Mouse (Mus musculus): ENCODE results near the gene Erc2. TPM values are rescaled to one million over a fixed set of nuclear protein-coding genes. Genes with fewer than 3 reads are reported as not detected.

The Erc2 gene
- polyA plus RNA-seq, 1 experiment, result 0.90 TPM

DNA sequence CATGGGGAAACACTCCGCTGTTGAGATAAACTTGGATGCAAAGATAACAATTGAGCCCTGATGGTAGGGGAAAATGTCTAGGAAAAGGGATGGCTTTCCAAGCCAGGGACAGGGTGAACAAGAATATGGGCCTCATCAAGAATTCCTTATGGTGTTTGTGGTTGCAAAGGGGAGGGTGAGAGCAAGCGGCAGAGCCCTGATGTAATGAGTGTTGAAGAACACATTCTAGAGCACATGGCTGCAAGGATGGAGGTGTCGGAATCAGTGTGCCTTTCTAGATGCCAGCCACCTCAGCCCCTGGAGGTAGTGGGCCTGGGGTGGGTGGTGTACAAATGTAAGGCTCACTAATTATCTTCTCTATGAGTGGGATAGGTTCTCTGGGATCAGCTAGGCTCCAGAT is 313.5 kb downstream of the Erc2 start:
- no peaks in the 10 kb centered on the region for H3K79me3 ChIP-seq (ENCODE audit: low read depth)
- TF ChIP-seq MYOD1 (IDR thresholded peaks at IDR 0.05; ENCODE audit: control insufficient read depth, insufficient read length, low read depth), result no peak
- no peak for TF ChIP-seq CTCF (IDR thresholded peaks at IDR 0.05; ENCODE audit: control insufficient read depth, insufficient read depth, insufficient read length)
- TF ChIP-seq USF1 (IDR thresholded peaks at IDR 0.05; ENCODE audit: low read depth), result no peak
- TF ChIP-seq FOSL1 (IDR thresholded peaks at IDR 0.05; ENCODE audit: insufficient read depth, low read length, poor library complexity, severe bottlenecking), result no peak
- no peak for TF ChIP-seq MYOG (IDR thresholded peaks at IDR 0.05; ENCODE audit: control insufficient read depth, extremely low read depth, insufficient read length)
- TF ChIP-seq MAX (IDR thresholded peaks at IDR 0.05), result no peak
- TF ChIP-seq CEBPB (IDR thresholded peaks at IDR 0.05; ENCODE audit: low read depth), result no peak
- H3ac ChIP-seq (ENCODE audit: control insufficient read depth, insufficient read length, low read depth), result no peak overlapping the region
- no peaks in the 10 kb centered on the region for H3K79me2 ChIP-seq (ENCODE audit: control insufficient read depth, insufficient read depth)
- H3K27me3 ChIP-seq (ENCODE audit: control insufficient read depth, insufficient read depth, insufficient read length), result no peaks in the 10 kb centered on the region
- H3K4me3 ChIP-seq (ENCODE audit: insufficient read depth, poor library complexity, severe bottlenecking), result no peak overlapping the region
- H3K36me3 ChIP-seq (ENCODE audit: control insufficient read depth, insufficient read depth), result no peaks in the 10 kb centered on the region

DNA sequence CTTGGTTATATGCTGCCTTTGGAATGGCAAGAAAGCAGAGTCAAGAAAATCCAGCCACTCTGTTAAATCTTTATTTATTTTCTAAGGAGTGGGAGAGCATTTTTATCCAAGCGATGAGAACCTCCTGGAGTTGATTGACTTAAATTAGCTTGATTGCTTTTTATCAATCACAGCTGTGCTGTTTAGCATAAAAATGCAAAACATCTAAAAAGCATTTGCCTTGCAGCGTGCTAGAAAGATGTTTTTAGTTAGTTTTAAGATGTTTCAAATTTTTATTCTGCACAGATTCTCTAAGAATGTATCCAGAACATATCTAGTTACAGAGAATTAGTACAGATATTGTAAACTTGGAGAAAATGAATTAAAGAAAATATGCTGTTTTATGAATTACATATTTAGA is 315.7 kb downstream of the Erc2 start:
- Histone ChIP-seq H3K4me3 (ENCODE audit: insufficient read depth, poor library complexity, severe bottlenecking) (no peak overlapping the region), H3K27me3 (ENCODE audit: control insufficient read depth, insufficient read depth, insufficient read length) (no peaks in the 10 kb centered on the region), H3ac (ENCODE audit: control insufficient read depth, insufficient read length, low read depth) (no peak overlapping the region), H3K79me3 (ENCODE audit: low read depth) (no peaks in the 10 kb centered on the region), H3K79me2 (ENCODE audit: control insufficient read depth, insufficient read depth) (no peaks in the 10 kb centered on the region), H3K36me3 (ENCODE audit: control insufficient read depth, insufficient read depth) (no peaks in the 10 kb centered on the region)
- TF ChIP-seq CTCF (IDR thresholded peaks at IDR 0.05; ENCODE audit: control insufficient read depth, insufficient read depth, insufficient read length), result no peak
- no peak for TF ChIP-seq USF1 (IDR thresholded peaks at IDR 0.05; ENCODE audit: low read depth)
- no peak for TF ChIP-seq MYOG (IDR thresholded peaks at IDR 0.05; ENCODE audit: control insufficient read depth, extremely low read depth, insufficient read length)
- no peak for TF ChIP-seq CEBPB (IDR thresholded peaks at IDR 0.05; ENCODE audit: low read depth)
- TF ChIP-seq FOSL1 (IDR thresholded peaks at IDR 0.05; ENCODE audit: insufficient read depth, low read length, poor library complexity, severe bottlenecking), result no peak
- TF ChIP-seq MAX (IDR thresholded peaks at IDR 0.05), result no peak
- TF ChIP-seq MYOD1 (IDR thresholded peaks at IDR 0.05; ENCODE audit: control insufficient read depth, insufficient read length, low read depth), result no peak

DNA sequence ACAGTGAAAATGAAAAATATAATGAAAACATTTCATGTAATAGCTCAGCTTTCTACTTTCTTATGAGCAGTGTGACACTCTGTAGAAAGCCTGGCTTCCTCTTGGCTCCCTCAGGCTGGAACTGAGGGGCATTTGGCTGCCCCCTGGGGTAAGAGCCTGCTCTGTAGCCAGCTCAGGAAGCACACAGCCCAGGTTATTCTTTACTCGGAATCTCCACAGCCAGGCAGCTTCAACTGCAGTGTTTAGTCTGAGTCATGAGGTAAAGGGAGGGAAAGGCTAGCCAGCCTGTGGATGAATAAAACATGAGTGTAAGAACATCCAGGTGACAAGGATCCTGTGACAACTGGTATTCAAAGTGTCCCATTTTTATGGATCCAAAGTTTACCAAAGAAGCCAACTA is 323.0 kb downstream of the Erc2 start:
- Histone ChIP-seq H3K36me3 (ENCODE audit: control insufficient read depth, insufficient read depth) (no peaks in the 10 kb centered on the region), H3K4me3 (ENCODE audit: insufficient read depth, poor library complexity, severe bottlenecking) (no peak overlapping the region), H3ac (ENCODE audit: control insufficient read depth, insufficient read length, low read depth) (no peak overlapping the region), H3K27me3 (ENCODE audit: control insufficient read depth, insufficient read depth, insufficient read length) (no peaks in the 10 kb centered on the region), H3K79me3 (ENCODE audit: low read depth) (no peaks in the 10 kb centered on the region), H3K79me2 (ENCODE audit: control insufficient read depth, insufficient read depth) (no peaks in the 10 kb centered on the region)
- TF ChIP-seq MYOD1 (IDR thresholded peaks at IDR 0.05; ENCODE audit: control insufficient read depth, insufficient read length, low read depth), result no peak
- no peak for TF ChIP-seq CEBPB (IDR thresholded peaks at IDR 0.05; ENCODE audit: low read depth)
- no peak for TF ChIP-seq CTCF (IDR thresholded peaks at IDR 0.05; ENCODE audit: control insufficient read depth, insufficient read depth, insufficient read length)
- TF ChIP-seq FOSL1 (IDR thresholded peaks at IDR 0.05; ENCODE audit: insufficient read depth, low read length, poor library complexity, severe bottlenecking), result no peak
- no peak for TF ChIP-seq USF1 (IDR thresholded peaks at IDR 0.05; ENCODE audit: low read depth)
- TF ChIP-seq MAX (IDR thresholded peaks at IDR 0.05), result no peak
- TF ChIP-seq MYOG (IDR thresholded peaks at IDR 0.05; ENCODE audit: control insufficient read depth, extremely low read depth, insufficient read length), result no peak

- no peak for TF ChIP-seq CEBPB (IDR thresholded peaks at IDR 0.05; ENCODE audit: low read depth)
- no peak for TF ChIP-seq USF1 (IDR thresholded peaks at IDR 0.05; ENCODE audit: low read depth)
- no peak for TF ChIP-seq CTCF (IDR thresholded peaks at IDR 0.05; ENCODE audit: control insufficient read depth, insufficient read depth, insufficient read length)
- Histone ChIP-seq H3ac (ENCODE audit: control insufficient read depth, insufficient read length, low read depth) (no peak overlapping the region), H3K79me2 (ENCODE audit: control insufficient read depth, insufficient read depth) (no peaks in the 10 kb centered on the region), H3K79me3 (ENCODE audit: low read depth) (no peaks in the 10 kb centered on the region), H3K4me3 (ENCODE audit: insufficient read depth, poor library complexity, severe bottlenecking) (no peak overlapping the region), H3K27me3 (ENCODE audit: control insufficient read depth, insufficient read depth, insufficient read length) (no peaks in the 10 kb centered on the region), H3K36me3 (ENCODE audit: control insufficient read depth, insufficient read depth) (no peaks in the 10 kb centered on the region)
Observed at GRCm38 (mm10) chr14:27946211-27946610, 324.0 kb downstream of the Erc2 start.

DNA sequence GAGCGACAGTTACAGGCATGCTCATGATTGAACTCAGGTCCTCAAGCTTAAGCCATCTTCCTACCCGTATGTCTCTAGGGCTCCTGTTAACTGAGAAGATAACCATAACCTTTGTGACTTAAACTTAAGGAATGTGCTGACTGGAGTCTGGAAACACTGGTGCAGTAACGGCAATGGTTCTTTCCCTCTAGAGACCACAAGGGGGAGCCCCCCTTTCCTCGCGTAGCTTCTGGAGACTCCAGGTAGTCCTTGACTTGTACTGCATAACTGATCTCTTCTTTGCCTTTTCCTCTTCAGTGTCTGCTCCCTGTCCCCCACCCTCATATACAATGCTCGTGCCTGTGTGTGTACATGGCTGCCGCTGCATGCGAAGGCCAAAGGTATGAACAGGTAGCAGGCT is 326.2 kb downstream of the Erc2 start:
- no peaks in the 10 kb centered on the region for H3K36me3 ChIP-seq (ENCODE audit: control insufficient read depth, insufficient read depth)
- no peak overlapping the region for H3K4me3 ChIP-seq (ENCODE audit: insufficient read depth, poor library complexity, severe bottlenecking)
- H3ac ChIP-seq (ENCODE audit: control insufficient read depth, insufficient read length, low read depth), result no peak overlapping the region
- H3K79me3 ChIP-seq (ENCODE audit: low read depth), result no peaks in the 10 kb centered on the region
- TF ChIP-seq FOSL1 (IDR thresholded peaks at IDR 0.05; ENCODE audit: insufficient read depth, low read length, poor library complexity, severe bottlenecking), result no peak
- TF ChIP-seq MAX (IDR thresholded peaks at IDR 0.05), result no peak
- TF ChIP-seq MYOG (IDR thresholded peaks at IDR 0.05; ENCODE audit: control insufficient read depth, extremely low read depth, insufficient read length), result no peak
- no peak for TF ChIP-seq CTCF (IDR thresholded peaks at IDR 0.05; ENCODE audit: control insufficient read depth, insufficient read depth, insufficient read length)
- no peak for TF ChIP-seq MYOD1 (IDR thresholded peaks at IDR 0.05; ENCODE audit: control insufficient read depth, insufficient read length, low read depth)
- no peak for TF ChIP-seq USF1 (IDR thresholded peaks at IDR 0.05; ENCODE audit: low read depth)
- TF ChIP-seq CEBPB (IDR thresholded peaks at IDR 0.05; ENCODE audit: low read depth), result no peak
- no peaks in the 10 kb centered on the region for H3K27me3 ChIP-seq (ENCODE audit: control insufficient read depth, insufficient read depth, insufficient read length)
- no peaks in the 10 kb centered on the region for H3K79me2 ChIP-seq (ENCODE audit: control insufficient read depth, insufficient read depth)

DNA sequence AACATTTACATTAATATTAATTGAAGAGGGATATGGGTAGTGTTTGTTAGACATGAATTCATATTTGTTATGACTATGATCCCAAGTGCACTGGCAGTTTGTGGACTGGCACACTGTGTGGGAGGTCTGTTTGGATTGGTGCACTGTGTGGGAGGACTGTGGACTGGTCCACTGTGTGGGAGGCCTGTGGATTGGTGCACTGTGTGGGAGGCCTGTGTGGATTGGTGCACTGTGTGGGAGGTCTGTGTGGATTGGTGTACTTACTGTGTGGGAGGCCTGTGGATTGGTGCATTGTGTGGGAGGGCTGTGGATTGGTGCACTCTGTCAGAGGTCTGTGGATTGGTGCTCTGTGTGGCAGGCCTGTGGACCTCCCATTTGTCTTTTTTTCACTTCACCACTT is 331.6 kb downstream of the Erc2 start:
- Histone ChIP-seq H3K36me3 (ENCODE audit: control insufficient read depth, insufficient read depth) (no peaks in the 10 kb centered on the region), H3K79me2 (ENCODE audit: control insufficient read depth, insufficient read depth) (no peaks in the 10 kb centered on the region), H3K27me3 (ENCODE audit: control insufficient read depth, insufficient read depth, insufficient read length) (no peaks in the 10 kb centered on the region), H3K4me3 (ENCODE audit: insufficient read depth, poor library complexity, severe bottlenecking) (no peak overlapping the region), H3ac (ENCODE audit: control insufficient read depth, insufficient read length, low read depth) (no peak overlapping the region), H3K79me3 (ENCODE audit: low read depth) (no peaks in the 10 kb centered on the region)
- no peak for TF ChIP-seq MYOD1 (IDR thresholded peaks at IDR 0.05; ENCODE audit: control insufficient read depth, insufficient read length, low read depth)
- no peak for TF ChIP-seq MYOG (IDR thresholded peaks at IDR 0.05; ENCODE audit: control insufficient read depth, extremely low read depth, insufficient read length)
- no peak for TF ChIP-seq FOSL1 (IDR thresholded peaks at IDR 0.05; ENCODE audit: insufficient read depth, low read length, poor library complexity, severe bottlenecking)
- no peak for TF ChIP-seq CTCF (IDR thresholded peaks at IDR 0.05; ENCODE audit: control insufficient read depth, insufficient read depth, insufficient read length)
- TF ChIP-seq CEBPB (IDR thresholded peaks at IDR 0.05; ENCODE audit: low read depth), result no peak
- no peak for TF ChIP-seq MAX (IDR thresholded peaks at IDR 0.05)
- no peak for TF ChIP-seq USF1 (IDR thresholded peaks at IDR 0.05; ENCODE audit: low read depth)
